Mouse (Mus musculus) heart, embryonic 14.5 days (tissue): ENCODE results near the gene Mei1. TPM values are rescaled to one million over a fixed set of nuclear protein-coding genes. Genes with fewer than 3 reads are reported as not detected.

ENCODE experiments used
- ATAC-seq: fragments of 200-750 bp; cut with Nextera tagmentation; 2 replicates; pipeline ENCODE4 v1.8.0; 2017; ENCODE audit warnings: low read depth, moderate TSS enrichment; ENCODE audit not compliant: insufficient number of reproducible peaks, insufficient read depth, low FRiP score
- H3K27ac ChIP-seq, 2 experiments: fragments of 200-500 bp in 1 of 2; fragments of 300-500 bp in 1 of 2; sonication (generic) in 1 of 2; replicated peaks in 1 of 2; 2 replicates each; pipeline ENCODE4 v1.5.1; 2012 to 2014; ENCODE audit warnings: low read depth in 2 of 2, low read length in 2 of 2, control low read depth in 1 of 2, mild to moderate bottlenecking in 1 of 2, mixed read lengths in 1 of 2; ENCODE audit not compliant: control insufficient read depth in 1 of 2, insufficient read depth in 1 of 2
- H3K27me3 ChIP-seq: fragments of 300-500 bp; sonication (generic); 2 replicates; pipeline ENCODE4 v1.6.1; 2014; ENCODE audit warnings: mild to moderate bottlenecking, low read length, control low read depth; ENCODE audit not compliant: control insufficient read depth, insufficient read depth
- H3K36me3 ChIP-seq: fragments of 300-500 bp; sonication (generic); 2 replicates; pipeline ENCODE4 v1.6.1; 2014; ENCODE audit warnings: mild to moderate bottlenecking, control low read depth, low read length, mixed read lengths; ENCODE audit not compliant: control insufficient read depth, insufficient read depth
- H3K4me1 ChIP-seq, 2 experiments: fragments of 200-500 bp in 1 of 2; fragments of 300-500 bp in 1 of 2; sonication (generic) in 1 of 2; 2 replicates each; pipeline ENCODE4 v1.6.1; 2012 to 2014; ENCODE audit warnings: low read length in 2 of 2, control low read depth in 1 of 2, mixed read lengths in 1 of 2; ENCODE audit not compliant: control insufficient read depth in 2 of 2, insufficient read depth in 2 of 2
- H3K4me2 ChIP-seq: fragments of 300-500 bp; sonication (generic); 2 replicates; pipeline ENCODE4 v1.6.1; 2014; ENCODE audit warnings: mild to moderate bottlenecking, low read length
- H3K4me3 ChIP-seq, 2 experiments: fragments of 200-500 bp in 1 of 2; fragments of 300-500 bp in 1 of 2; sonication (generic) in 1 of 2; 2 replicates each; pipeline ENCODE4 v1.5.1; 2012 to 2014; ENCODE audit warnings: low read length in 2 of 2, mild to moderate bottlenecking in 2 of 2, control low read depth in 1 of 2, low read depth in 1 of 2, moderate library complexity in 1 of 2; ENCODE audit not compliant: control insufficient read depth in 1 of 2, insufficient read depth in 1 of 2
- H3K9ac ChIP-seq: fragments of 300-500 bp; sonication (generic); 2 replicates; pipeline ENCODE4 v1.6.1; 2014; ENCODE audit warnings: mild to moderate bottlenecking, low read length
- H3K9me3 ChIP-seq: fragments of 300-500 bp; sonication (generic); 2 replicates; pipeline ENCODE4 v1.6.1; 2016; ENCODE audit warnings: low read length, control low read depth; ENCODE audit not compliant: control insufficient read depth
- WGBS: fragments of 180-500 bp; shearing (Covaris S2); extraction: QIAGEN DNeasy Blood & Tissue Kit; methylation state at CpG from one replicate; pipeline ENCODE4 v1.1.7; 2014; 5-methylcytosine and 5-hydroxymethylcytosine counted together
- polyA plus RNA-seq: library from polyadenylated mRNA; unstranded; fragments of >200 nt; fragmentation: Nextera tagmentation; extraction: Ambion mirVana; gene quantifications from 2 replicates; pipeline ENCODE4 v1.2.1, GENCODE M21; 2014

Gene Mei1
- polyA plus RNA-seq, 1 experiment from 2014 or later = not detected

GRCm38 (mm10) chr15:82145851-82146769 is 76.3 kb downstream of the Mei1 start:
- 21% methylated on average over 11 of the region's 11 CpGs for WGBS
- Histone ChIP-seq H3K4me3 (peak overlapping the region; percentile 54 to 77; a peak in 3 of 4 replicates), H3K4me2 (peak overlapping the region; percentile 89)

GRCm38 (mm10) chr15:82146770-82147610 is 77.2 kb downstream of the Mei1 start, which contains the start of gene Srebf2:
Gene Srebf2, plus strand, starts transcription at chr15:82147181.
- no peaks in the 10 kb centered on the region for H3K27me3 ChIP-seq
- peak; percentile 95 for ATAC-seq
- WGBS = under 1% methylated on average over 71 of the region's 79 CpGs
- no peaks in the 10 kb centered on the region for H3K9me3 ChIP-seq
- H3K4me3 ChIP-seq = peak within 1 kb of the TSS; percentile 54 to 77
- H3K27ac ChIP-seq = peak within 1 kb of the TSS; percentile 91 to 95
- H3K4me1 ChIP-seq = peaks cover 18 to 26% of the 10 kb centered on the region in 2 experiments
- H3K9ac ChIP-seq = peak within 1 kb of the TSS; percentile 82
- peak within 1 kb of the TSS; percentile 89 for H3K4me2 ChIP-seq
- H3K36me3 ChIP-seq = 0 out of 2 replicates have a peak, but pooled peaks cover 4% of the 10 kb centered on the region

More at GRCm38 (mm10) chr15:82145851-82146769, 76.3 kb downstream of the Mei1 start:
- Histone ChIP-seq H3K36me3 (0 out of 2 replicates have a peak, but pooled peaks cover 4% of the 10 kb centered on the region), H3K27ac (peak overlapping the region; percentile 91 to 95), H3K27me3 (no peaks in the 10 kb centered on the region), H3K9me3 (no peaks in the 10 kb centered on the region), H3K9ac (peak overlapping the region; percentile 54; the same call in 1 of the 2 replicates), H3K4me1 (peaks cover 20 to 31% of the 10 kb centered on the region in 2 experiments)
- 0 out of 2 replicates have a peak, but pooled peaks have one; percentile 1 for ATAC-seq

- WGBS = 1% methylated on average over 33 of the region's 50 CpGs
- H3K4me2 ChIP-seq = peak overlapping the region; percentile 89
- peak; percentile 2; the same call in 1 of the 2 replicates for ATAC-seq
These were observed 77.9 kb downstream of the Mei1 start for GRCm38 (mm10) chr15:82147611-82148111.

GRCm38 (mm10) chr15:82148510-82148911 is 78.7 kb downstream of the Mei1 start:
- Histone ChIP-seq H3K36me3 (0 out of 2 replicates have a peak, but pooled peaks cover 4% of the 10 kb centered on the region), H3K4me1 (peaks cover 21 to 26% of the 10 kb centered on the region in 2 experiments), H3K27me3 (no peaks in the 10 kb centered on the region), H3K4me3 (peak overlapping the region; percentile 54 to 77), H3K9ac (peak overlapping the region; percentile 82), H3K27ac (no peak overlapping the region), H3K9me3 (no peaks in the 10 kb centered on the region), H3K4me2 (peak overlapping the region; percentile 89)
- WGBS = 31% methylated on average over 9 of the region's 9 CpGs
- ATAC-seq = no peak

More at GRCm38 (mm10) chr15:82147611-82148111, 77.9 kb downstream of the Mei1 start:
- H3K27ac ChIP-seq = peak overlapping the region; percentile 83 to 88
- H3K4me3 ChIP-seq = peak overlapping the region; percentile 54 to 77
- peak overlapping the region; percentile 82 for H3K9ac ChIP-seq
- no peaks in the 10 kb centered on the region for H3K9me3 ChIP-seq
- H3K27me3 ChIP-seq = no peaks in the 10 kb centered on the region
- 0 out of 2 replicates have a peak, but pooled peaks cover 4% of the 10 kb centered on the region for H3K36me3 ChIP-seq
- H3K4me1 ChIP-seq = peaks cover 21 to 26% of the 10 kb centered on the region in 2 experiments

- no peak overlapping the region for H3K4me2 ChIP-seq
- no peak overlapping the region for H3K4me3 ChIP-seq
- H3K36me3 ChIP-seq = 0 out of 2 replicates have a peak, but pooled peaks cover 4% of the 10 kb centered on the region
- no peaks in the 10 kb centered on the region for H3K9me3 ChIP-seq
- no peak overlapping the region for H3K27ac ChIP-seq
- H3K4me1 ChIP-seq = peaks cover 22 to 31% of the 10 kb centered on the region in 2 experiments
- no peaks in the 10 kb centered on the region for H3K27me3 ChIP-seq
- no peak overlapping the region for H3K9ac ChIP-seq
- no peak for ATAC-seq
These were observed 80.2 kb downstream of the Mei1 start for GRCm38 (mm10) chr15:82150042-82150441.

- no peak overlapping the region for H3K9ac ChIP-seq
- ATAC-seq = no peak
- H3K27me3 ChIP-seq = no peaks in the 10 kb centered on the region
- 0 out of 2 replicates have a peak, but pooled peaks cover 4% of the 10 kb centered on the region for H3K36me3 ChIP-seq
- no peak overlapping the region for H3K27ac ChIP-seq
- H3K4me3 ChIP-seq = no peak overlapping the region
- no peaks in the 10 kb centered on the region for H3K9me3 ChIP-seq
- 91% methylated on average over 4 of the region's 4 CpGs for WGBS
- peaks cover 15 to 23% of the 10 kb centered on the region in 2 experiments for H3K4me1 ChIP-seq
- H3K4me2 ChIP-seq = no peak overlapping the region
These were observed 81.4 kb downstream of the Mei1 start for GRCm38 (mm10) chr15:82151176-82151575.

GRCm38 (mm10) chr15:82152022-82152421 is 82.2 kb downstream of the Mei1 start:
- Histone ChIP-seq H3K4me2 (no peak overlapping the region), H3K4me1 (peaks cover 12 to 19% of the 10 kb centered on the region in 2 experiments), H3K27me3 (no peaks in the 10 kb centered on the region), H3K9ac (no peak overlapping the region), H3K4me3 (no peak overlapping the region), H3K9me3 (no peaks in the 10 kb centered on the region), H3K27ac (no peak overlapping the region), H3K36me3 (0 out of 2 replicates have a peak, but pooled peaks cover 4% of the 10 kb centered on the region)
- no peak for ATAC-seq
- 81% methylated on average over 12 of the region's 12 CpGs for WGBS
